Mouse (Mus musculus) stomach, postnatal 0 days (tissue): Measurements from ENCODE around the gene Il6st.

ENCODE experiments used
- CTCF ChIP-seq: IDR thresholded peaks from 2 replicates; pipeline ENCODE4 v1.5.1; 2016; ENCODE audit warnings: antibody characterized with exemption, low read depth, mild to moderate bottlenecking, moderate library complexity
- EP300 ChIP-seq: optimal IDR thresholded peaks from 2 replicates; pipeline ENCODE3; 2016; ENCODE audit warnings: antibody characterized with exemption

DNA sequence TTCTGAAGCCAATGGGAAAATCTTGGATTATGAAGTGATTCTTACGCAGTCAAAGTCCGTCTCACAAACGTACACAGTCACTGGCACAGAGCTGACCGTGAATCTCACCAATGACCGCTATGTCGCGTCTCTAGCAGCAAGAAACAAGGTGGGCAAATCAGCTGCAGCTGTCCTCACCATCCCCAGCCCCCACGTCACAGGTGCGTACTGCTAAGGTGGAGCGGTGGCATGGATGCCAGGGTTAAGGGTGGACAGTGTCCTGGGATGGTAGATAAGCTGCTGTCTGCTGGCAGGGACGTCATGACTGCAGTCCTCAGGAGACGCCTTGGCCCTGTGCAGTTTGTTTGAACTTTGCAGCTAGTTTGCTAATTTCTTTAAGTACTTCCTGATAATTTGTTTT lies 30.7 kb downstream of the Il6st start:
- no peak for TF ChIP-seq CTCF
- TF ChIP-seq EP300 = no peak
